Mouse (Mus musculus) adrenal gland, adult 8-10 months (tissue): ENCODE data around the gene Rapgef2. TPM values are rescaled to one million over a fixed set of nuclear protein-coding genes. Genes with fewer than 3 reads are reported as not detected.
"Not testable (repeated sequence)": the region's sequence is repeated elsewhere in the genome, so short reads cannot be mapped to it uniquely, and the experiment has no call there.

Source experiments
- DNase-seq: peaks from one replicate; pipeline ENCODE4 v3.0.0; 2022
- total RNA-seq, 4 experiments: library from RNA; stranded (reverse); gene quantifications; 2 replicates each; pipeline ENCODE4 v1.2.4; 2022

Rapgef2 gene
- total RNA-seq, 4 experiments from 2014 or later, result 21.3 to 32.2 (median 26.2) TPM

DNA sequence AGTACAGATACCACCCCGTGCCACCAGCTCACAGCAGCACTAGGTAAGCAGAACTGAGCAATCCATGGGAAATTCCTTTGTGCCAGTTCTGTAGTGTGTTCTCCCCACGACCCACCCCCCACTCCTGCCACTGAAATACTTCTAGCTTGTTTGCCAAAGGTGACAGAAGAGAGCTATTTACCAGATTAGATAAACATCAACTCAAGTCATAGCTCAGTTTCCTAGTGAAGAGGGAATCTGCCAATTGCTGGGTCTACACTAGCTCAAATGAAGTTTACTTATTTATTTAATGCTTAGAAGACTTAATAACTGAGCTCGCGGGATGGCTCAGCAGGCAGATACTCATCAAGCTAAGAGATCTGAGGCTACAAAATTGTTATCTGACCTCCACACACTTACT lies 200.0 kb downstream of the Rapgef2 start:
- no peak for DNase-seq

DNA sequence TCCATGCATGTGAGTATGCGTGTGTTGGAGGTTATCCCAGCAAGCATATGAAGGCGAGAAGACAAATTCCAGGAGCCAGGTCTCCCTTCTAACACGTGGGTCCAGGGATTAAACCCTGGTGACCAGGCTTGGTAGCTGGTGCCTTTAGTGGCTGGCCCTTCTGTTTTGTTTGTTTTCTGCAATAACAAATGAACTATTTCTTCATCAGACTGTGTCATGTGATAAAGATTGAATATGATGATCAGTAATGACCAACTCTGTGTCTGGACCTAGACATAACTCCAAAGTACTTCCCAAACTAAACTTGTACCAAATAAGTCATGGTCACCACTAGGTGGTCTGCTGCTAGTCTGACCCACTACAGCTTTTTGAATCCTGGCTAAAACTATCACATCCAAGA lies 202.4 kb downstream of the Rapgef2 start:
- no peak for DNase-seq

DNA sequence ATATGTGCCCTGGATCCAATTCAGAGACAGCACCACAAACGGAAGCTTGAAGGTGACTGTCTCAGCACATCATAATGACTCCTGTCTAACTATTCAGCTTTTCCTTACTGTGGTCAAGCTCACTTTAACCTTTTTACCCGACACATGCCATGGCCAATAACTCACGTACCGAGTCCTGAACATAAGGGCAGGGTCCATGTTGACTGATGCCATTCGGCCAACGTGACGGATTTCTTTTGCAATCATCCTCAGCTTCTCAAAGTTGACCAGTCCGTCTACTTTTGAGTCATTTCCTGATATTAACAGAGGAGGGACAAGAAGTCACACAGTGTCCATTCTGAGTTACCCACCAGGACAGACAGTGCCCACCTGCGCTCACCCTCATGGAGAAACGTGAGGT lies 203.3 kb downstream of the Rapgef2 start:
- DNase-seq, result no peak

DNA sequence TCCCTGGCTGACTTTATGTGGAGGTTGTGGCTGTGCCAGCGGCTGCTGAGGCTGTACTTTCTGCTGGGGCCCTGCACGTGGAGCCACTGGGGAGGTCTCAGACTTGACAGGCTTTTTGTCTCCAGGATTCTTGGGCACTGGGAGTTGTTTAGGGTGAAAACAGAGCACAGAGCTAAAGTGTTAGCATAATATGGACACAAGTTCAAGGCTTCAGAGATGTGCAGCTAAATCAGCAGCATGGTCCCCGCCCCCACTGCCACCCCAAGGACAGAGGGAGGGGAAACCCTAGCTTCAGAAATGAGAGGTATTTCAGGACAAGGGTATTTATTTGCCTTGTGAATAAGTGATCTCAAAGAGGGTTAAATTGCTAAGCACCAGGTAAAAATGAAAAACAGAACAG lies 207.2 kb downstream of the Rapgef2 start:
- no peak for DNase-seq

DNA sequence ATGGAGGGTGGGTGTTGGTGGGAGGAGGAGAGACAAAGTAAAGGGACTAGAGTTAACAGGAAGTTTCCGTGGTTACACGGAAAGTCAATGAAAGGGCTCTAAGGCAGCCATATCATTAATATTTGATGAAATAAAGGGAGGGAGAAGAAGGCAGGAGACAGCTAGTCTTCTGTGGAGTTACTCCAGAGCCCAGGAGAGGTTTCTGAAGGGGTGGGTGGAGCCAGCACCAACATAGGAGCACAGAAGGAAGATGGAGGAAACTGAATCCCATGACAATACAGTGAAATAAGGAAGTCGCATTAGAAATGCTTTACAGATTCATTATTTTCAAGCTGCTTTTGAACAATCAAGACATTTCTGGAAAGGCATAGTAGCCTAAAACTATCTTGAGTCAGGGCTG lies 211.3 kb downstream of the Rapgef2 start:
- no peak for DNase-seq

DNA sequence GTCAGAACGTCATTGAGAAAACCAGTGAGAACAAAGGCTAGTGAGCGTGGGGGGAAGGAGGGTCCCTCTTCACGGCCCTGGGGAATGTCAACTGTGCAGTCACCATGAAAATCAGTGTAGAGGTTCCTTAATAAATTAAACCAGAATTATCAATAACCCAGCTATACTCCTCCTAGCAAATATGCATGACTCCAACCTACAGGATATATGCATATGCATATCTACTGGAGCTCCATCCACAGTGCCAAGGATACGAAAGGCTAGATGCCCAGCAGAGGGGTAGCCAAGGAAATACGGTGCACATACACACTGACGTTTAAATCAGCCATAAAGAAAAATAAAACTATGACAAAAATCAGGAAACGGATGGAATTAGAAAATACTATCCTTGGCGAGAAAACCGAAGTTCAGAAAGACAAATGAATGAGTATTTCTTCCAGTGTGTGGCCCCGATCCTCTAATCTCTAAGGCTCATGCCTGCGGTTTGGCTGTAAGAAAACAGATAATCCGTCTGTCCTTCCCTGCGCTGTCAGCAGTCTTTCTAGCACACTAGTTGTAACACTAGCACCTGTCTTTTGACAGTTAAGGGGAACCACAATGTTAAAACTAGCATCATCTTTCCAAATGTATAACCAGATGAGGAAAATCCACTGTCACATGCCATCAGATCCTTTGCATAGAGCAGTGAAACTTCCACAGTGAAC lies 212.6 kb downstream of the Rapgef2 start:
- DNase-seq, result no peak

DNA sequence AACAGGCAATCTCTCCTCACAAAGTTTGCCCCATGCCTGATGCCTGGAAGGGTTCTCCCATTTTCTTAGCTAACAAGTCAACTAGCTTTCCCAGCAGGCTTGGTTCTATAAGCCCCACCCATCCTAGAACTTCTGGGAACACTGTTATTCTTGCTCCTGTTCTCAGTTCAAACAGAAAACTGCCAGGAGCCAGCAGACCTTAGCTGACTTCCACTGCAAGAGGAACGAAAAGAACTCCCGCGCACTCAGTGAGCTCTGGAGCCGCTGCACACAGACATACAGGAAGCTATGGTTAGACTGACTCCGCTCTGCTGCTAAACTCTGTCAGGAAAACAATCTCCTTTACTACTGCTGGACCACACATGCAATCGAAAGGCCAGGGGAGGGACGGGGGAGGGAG lies 214.8 kb downstream of the Rapgef2 start:
- no peak for DNase-seq

DNA sequence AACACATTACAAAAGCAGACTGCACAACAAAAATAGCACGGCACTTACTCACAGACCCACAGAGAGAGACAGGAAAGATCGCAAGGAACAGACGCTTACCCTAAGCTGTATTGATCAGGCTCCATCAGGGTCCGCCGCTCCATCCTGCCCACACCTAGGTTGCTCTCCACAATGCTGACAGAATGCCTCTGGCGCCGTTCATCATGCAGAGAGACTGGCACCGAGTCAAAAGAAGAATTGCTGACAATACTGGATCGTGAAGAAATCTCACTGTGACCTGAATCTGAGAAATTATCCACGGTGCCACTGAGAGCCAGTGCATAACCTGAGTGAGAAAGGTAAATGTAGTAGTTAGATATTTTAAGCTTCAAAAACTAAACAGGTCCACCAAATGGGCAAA lies 216.4 kb downstream of the Rapgef2 start:
- no peak for DNase-seq

DNA sequence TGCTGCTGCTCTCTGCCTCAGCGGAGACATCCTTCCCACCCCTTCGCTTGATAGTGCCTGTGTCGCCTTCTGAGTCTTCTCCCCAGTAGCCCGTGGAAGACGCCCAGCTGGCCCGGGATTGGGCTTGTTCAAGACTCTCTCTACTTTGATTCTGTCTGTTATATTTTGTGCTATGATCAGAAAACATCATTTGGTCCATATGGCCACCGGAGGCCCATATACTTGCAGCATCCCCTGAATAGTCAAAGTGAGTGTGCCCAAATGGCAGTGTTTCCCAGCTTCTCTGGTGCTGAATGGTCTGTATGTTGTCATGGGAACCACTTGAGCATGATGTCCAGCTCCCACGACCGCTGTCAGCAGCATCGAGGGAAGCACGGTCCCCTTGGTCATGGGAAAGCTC lies 217.3 kb downstream of the Rapgef2 start:
- no peak for DNase-seq

DNA sequence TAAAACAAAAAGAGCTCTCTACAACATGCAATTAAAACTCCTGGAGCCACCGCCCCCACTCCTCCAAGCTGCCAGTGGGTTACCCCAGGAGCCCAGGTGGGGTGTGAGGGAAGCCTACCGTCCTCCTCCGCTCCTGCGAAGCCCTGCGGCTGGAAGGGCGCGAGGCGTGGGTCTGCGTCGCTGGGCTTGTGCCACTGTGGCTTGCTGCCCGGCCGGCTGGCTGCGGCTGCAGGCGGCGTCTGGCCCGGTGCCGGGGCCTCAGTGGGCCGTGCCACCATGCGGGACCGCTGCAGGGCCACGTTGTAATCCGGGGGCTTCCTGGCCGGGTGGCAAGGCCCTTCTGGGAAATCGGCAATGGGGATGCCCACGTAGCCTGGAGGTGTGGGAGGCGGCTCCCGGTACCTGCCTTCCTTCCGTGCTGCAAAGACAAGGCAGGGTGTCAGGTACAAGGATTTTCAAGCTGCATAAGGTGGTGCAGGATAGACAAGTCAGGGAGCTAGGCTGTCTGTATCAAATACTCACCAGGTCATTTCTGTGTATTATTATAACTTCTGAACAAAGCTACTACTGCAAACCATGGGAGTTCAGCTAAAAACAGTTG lies 219.8 kb downstream of the Rapgef2 start:
- DNase-seq, result no peak

DNA sequence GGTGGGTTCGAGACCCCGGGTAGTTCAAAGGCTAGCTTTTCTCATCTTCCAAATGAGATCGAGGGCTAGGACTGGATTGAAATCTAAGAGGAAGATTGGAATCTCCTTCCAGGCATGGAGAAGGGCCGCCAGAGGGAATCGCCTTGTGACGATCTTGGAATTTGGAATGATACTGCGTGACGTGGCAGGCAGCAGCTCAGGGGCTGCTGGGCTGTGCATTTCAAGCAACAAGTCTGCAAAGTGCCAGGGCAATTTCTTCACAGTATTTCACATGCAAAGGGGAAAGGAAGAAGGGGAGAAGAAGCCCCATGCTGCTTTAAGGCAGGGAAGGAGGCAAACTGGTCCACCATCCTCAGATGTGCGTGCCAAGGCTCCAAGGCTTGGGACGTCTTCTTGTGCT lies 222.2 kb downstream of the Rapgef2 start:
- DNase-seq, result no peak

DNA sequence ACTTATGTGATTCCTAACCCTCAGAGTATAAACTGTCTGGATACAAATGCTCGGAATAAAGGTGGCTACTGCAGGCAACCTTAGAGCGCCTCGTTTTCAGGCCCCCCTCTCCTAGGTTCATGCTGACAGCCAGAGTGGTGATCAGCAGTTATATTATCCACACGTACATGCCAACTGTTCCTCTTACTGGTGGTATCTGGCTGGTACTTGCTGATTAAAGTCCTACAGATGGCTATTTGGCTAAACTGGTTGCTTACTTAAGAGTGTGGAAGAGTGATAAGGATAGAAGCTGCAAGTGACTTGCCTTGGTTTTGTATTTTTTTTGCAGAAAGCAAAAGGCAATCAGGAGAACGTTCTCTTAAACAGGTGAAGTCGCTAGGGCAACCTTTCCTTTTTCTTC lies 224.9 kb downstream of the Rapgef2 start:
- DNase-seq, result no peak

DNA sequence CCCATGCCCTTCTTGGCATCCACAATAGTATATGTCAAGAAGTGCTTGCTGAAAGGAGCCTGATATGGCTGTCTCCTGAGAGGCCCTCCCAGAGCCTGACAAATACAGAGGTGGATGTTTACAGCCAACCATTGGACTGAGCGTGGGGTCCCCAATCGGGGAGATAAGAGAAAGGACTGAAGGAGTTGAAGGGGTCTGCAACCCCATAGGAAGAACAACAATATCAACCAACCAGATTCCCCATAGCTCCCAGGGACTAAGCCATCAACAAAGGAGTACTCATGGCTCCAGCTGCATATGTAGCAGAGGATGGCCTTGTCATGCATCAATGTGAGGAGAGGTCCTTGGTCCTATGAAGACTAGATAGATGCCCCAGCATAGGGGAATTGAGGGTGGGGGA lies 227.8 kb downstream of the Rapgef2 start:
- not testable (repeated sequence) for DNase-seq

DNA sequence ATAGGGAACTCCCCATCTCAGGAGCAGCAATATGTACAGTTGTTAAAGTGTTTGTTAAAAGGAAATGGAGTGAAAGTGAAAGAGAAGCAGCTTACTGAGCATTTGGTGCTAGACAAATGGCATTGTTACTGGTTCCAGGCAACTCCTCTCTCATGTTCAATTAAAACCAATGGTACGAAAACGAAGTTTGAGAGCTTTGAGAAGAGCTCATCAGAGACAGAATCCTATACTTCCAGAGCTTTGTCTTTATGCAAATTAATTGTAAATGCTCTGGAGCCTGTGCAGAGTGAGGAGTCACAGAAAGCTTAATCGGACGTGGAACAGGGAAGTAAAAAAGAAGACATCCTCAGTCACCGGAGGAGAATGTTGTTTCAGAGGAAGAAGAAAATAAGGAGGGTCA lies 241.1 kb downstream of the Rapgef2 start:
- no peak for DNase-seq

DNA sequence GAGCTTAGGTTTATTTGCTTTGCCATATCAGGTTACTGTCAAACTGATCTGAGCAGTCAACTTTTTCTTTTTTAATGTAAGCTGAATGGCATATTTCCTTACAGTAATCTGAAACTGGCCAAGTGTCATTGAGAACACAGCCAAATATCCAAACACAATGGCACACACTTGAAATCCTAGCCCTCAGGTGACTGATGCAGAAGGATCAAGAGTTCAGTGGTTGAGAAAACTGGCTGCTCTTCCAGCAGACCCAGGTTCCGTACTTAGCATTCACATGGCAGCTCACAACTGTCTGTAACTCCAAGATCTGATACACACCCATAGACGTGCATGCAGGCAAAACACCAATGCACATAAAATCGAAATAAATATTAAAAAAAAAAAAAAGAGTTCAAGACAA lies 243.3 kb downstream of the Rapgef2 start:
- no peak for DNase-seq

DNA sequence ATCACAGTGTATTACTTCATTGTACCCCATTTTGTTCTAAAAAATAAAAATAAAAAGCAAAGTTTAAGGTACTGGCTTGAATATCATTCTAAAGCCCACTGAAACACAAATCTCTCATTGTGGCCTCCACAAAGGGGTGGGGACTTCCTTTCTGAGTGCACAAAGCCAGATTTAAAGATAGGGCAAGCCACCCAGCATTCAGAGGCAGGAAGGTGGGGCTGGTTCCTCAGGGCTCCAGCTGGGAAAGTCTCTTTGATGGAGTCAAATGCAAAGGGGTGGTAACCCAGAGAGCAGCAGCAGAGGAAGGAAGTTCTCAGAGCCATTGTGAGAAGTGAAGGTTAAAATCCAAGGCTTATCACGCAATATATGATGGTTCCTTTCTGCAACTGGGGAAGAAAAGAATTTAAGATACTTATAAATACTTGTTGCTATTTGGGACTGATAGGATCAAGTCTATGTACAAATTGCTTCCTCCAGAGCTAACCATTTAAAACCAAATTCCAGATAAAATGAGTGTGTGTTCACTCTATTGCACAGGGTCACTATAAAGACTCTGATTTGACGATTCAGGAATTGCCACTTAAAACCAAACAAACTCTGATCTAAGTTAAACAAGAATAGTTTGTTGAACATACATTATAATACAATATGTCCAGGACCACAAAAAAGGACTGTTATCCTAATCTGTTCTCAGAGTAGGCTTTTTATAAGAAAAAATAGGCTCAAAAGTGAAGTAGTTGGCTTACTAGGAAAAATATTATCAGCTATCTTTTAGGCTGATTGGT lies 246.5 kb downstream of the Rapgef2 start:
- DNase-seq, result no peak

DNA sequence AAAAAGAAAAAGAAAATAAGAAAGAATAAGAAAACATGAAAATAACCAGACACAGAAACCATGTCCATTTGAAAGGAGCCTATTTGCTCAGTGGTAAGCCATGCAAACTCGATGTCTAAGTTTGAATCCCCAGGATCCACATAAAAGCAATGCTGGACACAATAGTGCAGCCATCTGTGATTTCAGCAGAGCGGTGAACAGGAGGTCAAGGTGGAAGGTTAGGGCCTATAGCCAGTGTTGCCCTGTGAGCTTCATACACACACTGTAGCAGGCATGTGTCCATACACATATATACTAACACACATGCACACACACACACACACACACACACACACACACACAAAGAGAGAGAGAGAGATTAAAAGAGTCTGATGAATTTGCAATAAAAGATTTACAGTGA lies 247.3 kb downstream of the Rapgef2 start:
- no peak for DNase-seq

DNA sequence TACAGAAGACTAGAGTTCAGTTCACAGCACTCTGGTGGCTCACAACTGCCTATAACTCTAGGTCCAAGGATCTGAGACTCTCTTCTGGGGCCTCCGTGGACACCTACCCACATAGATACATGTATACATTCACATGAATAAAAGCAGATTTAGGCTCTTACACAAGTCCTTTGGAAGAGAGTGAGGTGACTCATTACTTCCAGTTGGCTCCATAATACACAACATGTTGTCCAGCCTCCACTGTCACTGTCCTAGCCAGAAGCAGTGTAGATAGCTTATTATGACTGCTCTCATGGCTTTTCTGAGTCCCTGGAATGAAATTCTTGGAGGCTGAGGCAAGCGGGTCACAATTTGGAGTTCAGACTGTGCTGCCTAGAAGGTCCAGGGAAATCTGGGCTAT lies 251.9 kb downstream of the Rapgef2 start:
- DNase-seq, result no peak

DNA sequence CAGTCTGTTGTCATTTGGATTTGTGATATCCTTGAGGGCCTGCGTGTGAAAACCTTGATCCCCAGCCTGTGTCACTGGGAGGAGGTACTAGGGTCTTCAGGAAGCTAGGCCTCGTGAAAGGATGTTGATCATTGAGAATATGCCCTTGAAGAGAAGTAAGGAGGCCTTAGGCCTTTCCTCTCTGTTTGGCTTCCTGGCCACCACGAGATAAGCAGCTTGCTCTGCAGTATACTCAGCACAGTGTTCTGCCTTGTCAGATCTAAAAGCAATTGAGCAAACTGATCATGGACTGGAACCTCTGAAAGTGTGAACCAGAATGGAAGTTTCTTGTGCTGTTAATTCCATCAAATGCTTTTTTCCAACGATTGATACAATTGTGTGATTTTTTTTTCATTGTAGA lies 255.5 kb downstream of the Rapgef2 start:
- no peak for DNase-seq

DNA sequence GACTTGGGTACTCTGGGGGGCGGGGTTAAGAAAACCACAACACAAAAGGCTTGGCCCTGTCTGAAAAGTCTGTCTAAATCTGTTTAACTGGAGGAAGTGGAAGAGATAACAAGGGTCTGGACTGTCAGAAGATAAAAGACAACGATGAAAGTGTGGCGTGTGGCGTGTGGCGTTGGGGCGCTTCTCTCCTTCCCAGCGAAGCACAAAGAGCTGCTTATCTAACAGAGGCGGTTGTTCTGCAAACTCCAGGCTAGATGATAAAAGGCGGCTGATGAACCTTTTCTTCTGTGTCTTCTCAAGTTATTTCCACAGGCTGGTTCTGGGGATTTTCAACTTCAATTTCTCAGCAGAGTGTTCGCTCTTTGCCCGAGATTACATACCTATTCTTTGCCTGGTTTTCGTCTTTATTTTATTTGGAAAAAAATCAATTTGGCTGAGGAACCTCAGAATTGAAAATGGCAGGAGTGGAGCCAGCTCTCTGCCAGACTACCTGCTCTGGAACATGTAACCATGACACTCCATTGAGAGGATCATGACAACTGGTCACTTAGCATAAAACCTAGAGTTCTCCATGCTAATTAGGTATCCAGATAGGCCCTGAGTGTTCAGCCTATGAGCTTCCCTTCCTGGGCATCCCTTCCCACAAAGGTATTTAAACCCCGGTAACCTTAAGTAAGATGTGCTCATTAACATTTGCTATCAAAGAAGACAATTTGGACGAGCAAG lies 258.0 kb downstream of the Rapgef2 start:
- no peak for DNase-seq

DNA sequence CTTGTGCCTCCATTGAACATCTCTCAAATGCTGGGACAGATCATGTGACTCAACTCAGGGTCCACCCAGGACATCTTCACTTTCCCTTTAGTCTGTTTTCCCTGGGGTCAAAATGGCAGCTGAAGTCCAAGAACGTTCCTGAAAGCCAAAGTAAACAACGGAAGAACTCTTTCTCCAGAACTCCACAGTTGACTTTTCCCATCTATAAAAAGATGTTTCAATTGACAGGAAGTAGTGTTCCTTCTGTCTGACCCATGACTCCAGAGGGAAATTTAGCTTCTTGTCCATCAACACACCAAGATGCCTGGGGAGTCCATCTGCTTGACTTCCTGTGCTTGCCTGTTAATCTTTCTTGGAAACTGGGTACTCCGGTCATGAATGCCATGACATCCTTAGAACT lies 260.3 kb downstream of the Rapgef2 start:
- DNase-seq, result no peak

DNA sequence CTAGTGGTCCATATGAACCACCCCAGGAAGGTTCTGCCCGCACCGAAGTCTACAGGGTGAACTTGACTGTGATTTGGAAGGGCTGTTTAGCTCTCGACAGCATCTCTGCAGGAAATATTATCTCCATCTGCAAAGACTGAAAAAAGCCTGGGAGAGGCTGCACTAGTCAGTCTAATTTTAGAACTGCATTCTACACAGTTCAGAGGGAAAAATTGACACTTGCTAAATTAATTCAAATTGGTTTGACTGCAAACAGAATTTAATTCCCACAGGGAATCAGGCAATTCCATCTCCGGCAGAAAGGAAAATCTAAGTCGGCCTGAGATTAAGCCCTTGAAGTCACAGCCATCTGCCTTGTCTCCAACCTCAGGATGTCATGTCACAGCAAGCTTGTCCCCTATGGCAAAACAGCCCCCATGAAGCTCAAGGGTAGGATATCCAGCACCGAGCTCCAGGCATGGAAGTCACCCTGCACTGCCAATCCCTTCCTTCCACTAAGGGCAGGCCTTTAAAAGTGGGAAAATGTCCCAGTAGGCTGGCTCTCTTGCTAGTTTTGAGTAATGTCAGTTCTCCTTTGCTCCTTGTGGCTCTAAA lies 262.5 kb downstream of the Rapgef2 start:
- DNase-seq, result no peak

DNA sequence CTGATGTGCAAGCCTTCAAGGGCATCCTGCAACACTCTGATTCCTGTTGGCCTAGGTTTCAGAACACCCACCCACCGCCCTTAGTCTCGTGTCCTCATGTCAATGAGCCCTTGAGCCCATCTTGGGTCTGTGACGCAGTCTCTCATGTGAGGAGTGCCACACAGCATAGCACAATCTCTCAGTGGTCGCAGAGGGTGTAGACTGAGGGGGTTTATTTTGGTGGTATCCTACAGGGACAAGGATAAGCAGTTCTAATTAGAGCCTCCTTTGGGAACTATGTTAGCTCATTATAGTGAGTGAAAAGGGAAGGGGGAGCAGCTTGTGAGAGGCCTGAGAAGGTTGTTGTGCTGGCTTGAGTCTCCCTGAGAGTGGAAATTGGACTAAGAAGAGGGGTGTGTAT lies 263.6 kb downstream of the Rapgef2 start:
- DNase-seq, result no peak
